Mouse (Mus musculus) forebrain, embryonic 11.5 days (tissue): Measurements from ENCODE around the gene 4933430I17Rik. TPM values are rescaled to one million over a fixed set of nuclear protein-coding genes. Genes with fewer than 3 reads are reported as not detected.

Experiments
- ATAC-seq: fragments of 200-750 bp; cut with Nextera tagmentation; replicated peaks from 2 replicates; pipeline ENCODE4 v1.8.0; 2017; ENCODE audit warnings: moderate TSS enrichment; ENCODE audit not compliant: low FRiP score
- DNase-seq: peaks from one replicate; pipeline ENCODE4 v3.0.0-alpha.2; 2017; ENCODE audit warnings: low spot score
- H3K27ac ChIP-seq: fragments of 300-500 bp; sonication (generic); 2 replicates; pipeline ENCODE4 v1.5.1; 2014; ENCODE audit warnings: low read depth, low read length
- H3K27me3 ChIP-seq: fragments of 300-500 bp; sonication (generic); 2 replicates; pipeline ENCODE4 v1.6.1; 2014; ENCODE audit warnings: mild to moderate bottlenecking, low read length, mixed read lengths; ENCODE audit not compliant: control insufficient read depth, insufficient read depth
- H3K36me3 ChIP-seq: fragments of 300-500 bp; sonication (generic); 2 replicates; pipeline ENCODE4 v1.6.1; 2014; ENCODE audit warnings: mild to moderate bottlenecking, low read length, moderate library complexity, mixed read lengths; ENCODE audit not compliant: control insufficient read depth, insufficient read depth
- H3K4me1 ChIP-seq: fragments of 300-500 bp; sonication (generic); replicated peaks from 2 replicates; pipeline ENCODE4 v1.6.1; 2014; ENCODE audit warnings: low read length, mixed read lengths; ENCODE audit not compliant: control insufficient read depth, insufficient read depth
- H3K4me2 ChIP-seq: fragments of 300-500 bp; sonication (generic); 2 replicates; pipeline ENCODE4 v1.6.1; 2014; ENCODE audit warnings: low read depth, mild to moderate bottlenecking, low read length, moderate library complexity, mixed read lengths; ENCODE audit not compliant: severe bottlenecking
- H3K4me3 ChIP-seq: fragments of 300-500 bp; sonication (generic); 2 replicates; pipeline ENCODE4 v1.5.1; 2014; ENCODE audit warnings: low read depth, low read length
- H3K9ac ChIP-seq: fragments of 300-500 bp; sonication (generic); 2 replicates; pipeline ENCODE4 v1.6.1; 2014; ENCODE audit warnings: low read length
- H3K9me3 ChIP-seq: fragments of 300-500 bp; sonication (generic); 2 replicates; pipeline ENCODE4 v1.6.1; 2016; ENCODE audit warnings: low read length, mixed read lengths; ENCODE audit not compliant: control insufficient read depth
- WGBS: fragments of 180-500 bp; shearing (Covaris S2); extraction: QIAGEN DNeasy Blood & Tissue Kit; methylation state at CpG from one replicate; pipeline ENCODE4 v1.1.7; 2014; 5-methylcytosine and 5-hydroxymethylcytosine counted together
- polyA plus RNA-seq: library from polyadenylated mRNA; unstranded; fragments of >200 nt; fragmentation: Nextera tagmentation; extraction: Ambion mirVana; gene quantifications from 2 replicates; pipeline ENCODE4 v1.2.1, GENCODE M21; 2014

The 4933430I17Rik gene
- polyA plus RNA-seq, 1 experiment from 2014 or later = 1.1 TPM

DNA sequence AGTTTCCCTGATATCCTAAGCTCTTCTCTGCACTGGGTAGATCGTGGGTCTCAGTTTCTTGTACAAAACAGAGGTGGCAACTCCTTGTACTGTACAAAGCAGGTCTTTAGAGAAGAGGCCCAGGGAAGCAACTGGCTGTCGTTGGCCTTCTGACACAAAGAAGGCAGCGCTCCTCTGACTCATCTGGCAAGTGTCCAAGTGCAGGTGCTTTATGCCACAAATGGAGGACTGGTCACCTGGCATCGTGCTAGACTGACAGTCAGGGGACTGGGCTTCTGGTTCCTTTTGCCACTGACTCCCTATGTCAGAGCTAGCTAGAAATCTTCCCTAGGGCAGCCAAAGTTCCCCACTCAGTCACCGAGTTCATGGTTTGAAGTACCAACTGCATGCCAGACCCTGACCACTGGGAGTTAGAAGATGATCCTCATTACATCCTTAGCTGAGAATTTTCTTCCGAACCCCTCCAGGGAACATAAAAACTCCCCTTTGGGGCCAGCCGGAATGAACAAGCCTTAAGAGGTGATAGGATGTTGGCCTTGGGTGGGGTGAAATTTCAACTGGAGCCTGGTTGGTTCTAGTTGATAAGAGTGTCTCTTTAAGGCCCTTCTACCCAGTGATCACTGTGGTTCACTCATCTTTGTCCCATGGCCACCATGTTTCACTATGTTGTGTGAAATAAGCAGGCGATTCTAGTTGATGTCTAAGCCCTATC lies 39.6 kb upstream of the 4933430I17Rik start:
- no peaks in the 10 kb centered on the region for H3K36me3 ChIP-seq
- ATAC-seq (no peak), DNase-seq (no peak)
- H3K4me2 ChIP-seq = no peak overlapping the region
- no peaks in the 10 kb centered on the region for H3K4me1 ChIP-seq
- H3K27ac ChIP-seq = no peak overlapping the region
- no peaks in the 10 kb centered on the region for H3K9me3 ChIP-seq
- WGBS = 90% methylated on average over 8 of the region's 8 CpGs
- H3K27me3 ChIP-seq = peaks cover 5% of the 10 kb centered on the region
- H3K9ac ChIP-seq = no peak overlapping the region
- H3K4me3 ChIP-seq = no peak overlapping the region

DNA sequence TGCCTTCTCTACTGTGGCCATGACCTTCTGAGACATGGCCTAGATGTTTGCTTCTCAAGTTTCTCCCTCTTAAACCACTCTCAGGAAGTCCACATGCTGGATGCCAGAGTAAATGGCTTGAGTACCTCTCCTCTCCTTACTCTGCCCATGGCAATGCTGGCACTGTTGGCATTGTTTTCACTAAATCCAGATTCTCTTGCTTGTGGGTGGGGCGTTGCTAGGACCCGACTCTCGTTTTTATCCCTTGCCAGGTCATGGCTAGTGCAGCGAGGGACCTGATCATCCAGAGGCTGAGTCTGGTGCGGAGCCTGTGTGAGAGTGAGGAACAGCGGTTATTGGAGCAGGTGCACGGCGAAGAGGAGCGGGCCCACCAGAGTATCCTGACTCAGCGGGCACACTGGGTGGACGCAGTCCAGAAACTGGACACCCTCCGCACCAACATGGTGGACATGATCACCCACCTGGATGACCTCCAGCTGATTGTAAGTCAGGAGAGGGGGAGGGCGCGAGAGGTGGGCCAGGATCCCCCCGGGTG lies 38.9 kb upstream of the 4933430I17Rik start:
- no peak overlapping the region for H3K27ac ChIP-seq
- H3K9me3 ChIP-seq = no peaks in the 10 kb centered on the region
- peaks cover under 1% of the 10 kb centered on the region; the same call in 1 of the 2 replicates for H3K27me3 ChIP-seq
- no peak overlapping the region for H3K9ac ChIP-seq
- no peaks in the 10 kb centered on the region for H3K36me3 ChIP-seq
- 94% methylated on average over 15 of the region's 15 CpGs for WGBS
- H3K4me1 ChIP-seq = no peaks in the 10 kb centered on the region
- ATAC-seq (no peak), DNase-seq (no peak)
- H3K4me3 ChIP-seq = no peak overlapping the region
- H3K4me2 ChIP-seq = no peak overlapping the region

DNA sequence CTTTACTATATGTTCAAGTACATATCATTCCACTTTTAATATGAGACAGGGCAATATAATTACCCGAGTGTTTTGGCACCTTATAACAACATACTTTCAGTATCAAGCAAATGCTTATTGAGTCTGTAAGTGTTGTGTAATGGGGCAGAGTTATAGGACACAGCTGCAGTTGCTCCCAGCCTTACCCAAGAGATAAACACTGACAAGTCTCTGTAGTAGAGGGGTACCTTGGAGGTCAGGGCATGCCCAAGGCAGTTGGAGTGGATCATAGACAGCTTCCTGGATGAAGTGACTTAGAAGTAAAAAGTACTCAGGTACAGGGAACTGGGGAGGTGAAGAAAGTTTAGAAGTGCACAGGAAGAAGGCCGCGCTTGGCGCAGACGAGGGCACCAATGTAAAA lies 38.0 kb upstream of the 4933430I17Rik start:
- Histone ChIP-seq H3K36me3 (no peaks in the 10 kb centered on the region), H3K4me1 (no peaks in the 10 kb centered on the region), H3K27me3 (no peaks in the 10 kb centered on the region), H3K9ac (no peak overlapping the region), H3K9me3 (no peaks in the 10 kb centered on the region), H3K4me3 (no peak overlapping the region), H3K4me2 (no peak overlapping the region), H3K27ac (no peak overlapping the region)
- DNase-seq (no peak), ATAC-seq (no peak)
- WGBS = 90% methylated on average over 5 of the region's 5 CpGs

DNA sequence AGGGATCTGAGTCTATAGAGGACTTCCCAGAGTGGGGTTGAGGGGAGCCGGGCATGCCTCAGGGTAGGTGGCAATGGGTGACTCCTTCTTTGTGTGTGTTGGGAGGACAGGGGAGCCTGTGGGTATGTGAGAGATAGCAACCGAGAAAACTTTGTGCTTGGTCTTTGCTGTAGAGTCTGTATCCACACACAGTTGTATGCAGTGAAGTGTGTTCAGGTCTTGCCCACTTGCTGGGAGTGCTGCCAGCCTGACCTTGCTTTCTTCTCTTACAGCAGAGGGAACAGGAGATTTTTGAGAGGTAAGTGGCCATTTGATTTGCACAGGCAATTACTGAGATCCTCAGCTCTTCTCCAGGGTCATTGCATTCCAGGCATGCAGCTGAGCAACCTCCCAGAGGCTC lies 37.3 kb upstream of the 4933430I17Rik start:
- ATAC-seq (no peak), DNase-seq (no peak)
- no peak overlapping the region for H3K4me3 ChIP-seq
- no peak overlapping the region for H3K9ac ChIP-seq
- H3K9me3 ChIP-seq = no peaks in the 10 kb centered on the region
- no peaks in the 10 kb centered on the region for H3K27me3 ChIP-seq
- 74% methylated on average over 2 of the region's 2 CpGs for WGBS
- H3K4me2 ChIP-seq = no peak overlapping the region
- H3K4me1 ChIP-seq = no peaks in the 10 kb centered on the region
- no peaks in the 10 kb centered on the region for H3K36me3 ChIP-seq
- H3K27ac ChIP-seq = no peak overlapping the region

DNA sequence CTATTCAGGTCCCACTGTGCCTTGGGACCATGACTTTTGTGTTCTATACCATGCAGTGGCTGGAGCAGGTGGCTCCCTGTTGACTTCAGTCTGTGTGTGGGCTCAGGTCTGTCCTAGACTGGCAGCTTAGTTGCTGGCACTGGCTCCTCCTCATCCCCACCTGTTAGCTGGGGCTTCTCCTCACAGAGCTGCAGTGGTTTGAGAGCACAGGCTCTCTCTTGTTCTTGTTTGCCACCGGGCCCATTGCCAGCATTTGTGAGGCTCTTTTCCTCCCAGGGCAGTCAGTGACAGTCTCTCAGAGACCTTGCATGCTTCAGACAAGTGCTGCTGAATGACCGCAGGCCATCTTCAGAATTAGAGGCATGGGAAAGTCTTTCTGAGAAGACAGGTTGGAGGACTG lies 32.5 kb upstream of the 4933430I17Rik start:
- Histone ChIP-seq H3K4me2 (no peak overlapping the region), H3K36me3 (no peaks in the 10 kb centered on the region), H3K9me3 (no peaks in the 10 kb centered on the region), H3K27ac (no peak overlapping the region), H3K4me3 (no peak overlapping the region), H3K4me1 (no peaks in the 10 kb centered on the region), H3K27me3 (no peaks in the 10 kb centered on the region), H3K9ac (no peak overlapping the region)
- DNase-seq = no peak
- ATAC-seq = no peak
- 87% methylated on average over 2 of the region's 2 CpGs for WGBS

DNA sequence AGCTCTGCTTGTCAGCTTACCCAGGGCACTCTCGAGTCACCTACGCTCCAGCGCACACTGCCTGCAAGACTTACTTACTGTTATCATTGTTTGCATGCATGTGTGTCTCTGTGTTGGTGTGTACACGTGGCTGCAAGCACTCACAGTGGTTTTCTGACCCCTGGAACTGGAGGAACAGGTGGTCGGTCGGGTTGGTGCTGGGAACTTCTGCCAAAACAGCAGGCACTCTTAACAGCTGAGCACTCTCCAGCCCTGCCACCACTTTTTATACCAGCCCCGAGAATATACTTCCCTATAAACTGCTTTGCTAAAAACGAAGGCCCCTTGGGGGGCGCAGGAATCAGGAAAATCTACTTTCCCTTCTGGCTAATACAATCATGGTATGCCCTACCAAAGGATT lies 30.9 kb upstream of the 4933430I17Rik start:
- Histone ChIP-seq H3K36me3 (no peaks in the 10 kb centered on the region), H3K27ac (no peak overlapping the region), H3K4me3 (no peak overlapping the region), H3K27me3 (no peaks in the 10 kb centered on the region), H3K4me1 (no peaks in the 10 kb centered on the region), H3K9me3 (no peaks in the 10 kb centered on the region), H3K9ac (no peak overlapping the region), H3K4me2 (no peak overlapping the region)
- ATAC-seq (no peak), DNase-seq (no peak)
- WGBS = 77% methylated on average over 9 of the region's 9 CpGs

DNA sequence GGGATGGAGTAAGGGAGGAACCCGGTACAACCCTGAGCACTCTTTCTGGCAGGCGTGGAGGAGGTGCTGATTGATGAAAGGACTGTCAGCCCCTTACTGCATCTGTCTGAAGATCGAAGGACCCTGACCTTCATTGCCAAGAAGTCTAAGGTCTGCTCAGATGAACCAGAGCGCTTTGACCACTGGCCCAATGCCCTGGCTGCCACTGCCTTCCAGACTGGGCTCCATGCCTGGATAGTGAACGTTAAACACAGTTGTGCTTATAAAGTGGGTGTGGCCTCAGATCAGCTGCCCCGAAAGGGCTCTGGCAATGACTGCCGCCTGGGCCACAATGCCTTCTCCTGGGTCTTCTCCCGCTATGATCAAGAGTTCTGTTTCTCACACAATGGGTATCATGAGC lies 29.2 kb upstream of the 4933430I17Rik start:
- H3K27ac ChIP-seq = no peak overlapping the region
- H3K27me3 ChIP-seq = no peaks in the 10 kb centered on the region
- no peak overlapping the region for H3K9ac ChIP-seq
- no peaks in the 10 kb centered on the region for H3K9me3 ChIP-seq
- no peak for ATAC-seq
- no peaks in the 10 kb centered on the region for H3K4me1 ChIP-seq
- H3K4me2 ChIP-seq = no peak overlapping the region
- H3K36me3 ChIP-seq = no peaks in the 10 kb centered on the region
- no peak overlapping the region for H3K4me3 ChIP-seq
- 84% methylated on average over 8 of the region's 8 CpGs for WGBS
- no peak for DNase-seq

DNA sequence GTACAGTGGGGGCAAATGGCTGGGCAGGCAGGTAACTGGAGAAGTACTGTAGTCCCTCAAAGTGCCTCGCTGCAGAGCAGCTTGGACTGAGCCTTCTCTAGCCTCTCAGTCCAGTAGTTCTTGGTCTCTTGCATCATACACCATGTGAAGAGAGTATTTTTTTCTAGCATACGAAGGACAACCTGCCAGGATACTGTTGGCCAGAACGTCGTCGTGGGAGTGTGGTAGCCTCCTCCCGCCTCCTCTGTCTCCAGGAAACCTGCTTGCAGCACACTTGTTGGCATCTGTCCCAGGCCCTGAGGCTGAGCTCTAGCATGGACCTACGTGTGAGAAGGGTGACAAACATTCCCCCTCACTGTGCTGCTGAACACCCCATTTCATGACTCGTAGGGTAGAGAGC lies 28.4 kb upstream of the 4933430I17Rik start:
- no peak for DNase-seq
- ATAC-seq = no peak
- Histone ChIP-seq H3K27ac (no peak overlapping the region), H3K27me3 (no peaks in the 10 kb centered on the region), H3K9me3 (no peaks in the 10 kb centered on the region), H3K4me3 (no peak overlapping the region), H3K36me3 (no peaks in the 10 kb centered on the region), H3K9ac (no peak overlapping the region), H3K4me2 (no peak overlapping the region), H3K4me1 (no peaks in the 10 kb centered on the region; the same call in 1 of the 2 replicates)
- 88% methylated on average over 8 of the region's 8 CpGs for WGBS

DNA sequence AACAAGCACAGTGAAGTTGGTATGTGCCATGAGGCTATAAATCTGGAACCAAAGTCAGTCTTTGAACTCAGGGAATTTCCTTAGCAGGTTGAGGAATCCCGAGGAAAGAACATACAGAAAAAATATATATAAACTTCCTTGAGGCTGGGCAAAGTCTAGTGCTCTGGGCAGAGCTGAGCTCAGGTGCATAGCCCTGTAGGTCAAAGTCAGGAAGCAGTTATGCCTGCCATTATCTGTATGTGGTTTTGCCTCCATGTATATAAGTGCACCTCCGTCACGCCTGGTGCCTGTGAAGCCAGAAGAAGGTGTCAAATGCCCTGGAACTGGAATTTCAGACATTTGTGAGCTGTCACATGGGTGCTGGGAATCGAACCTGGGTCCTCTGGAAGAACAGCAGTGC lies 24.4 kb upstream of the 4933430I17Rik start:
- ATAC-seq = no peak
- WGBS = 90% methylated on average over 4 of the region's 4 CpGs

More for the DNA sequence above, 24.4 kb upstream of the 4933430I17Rik start:
- Histone ChIP-seq H3K4me1 (no peaks in the 10 kb centered on the region; the same call in 1 of the 2 replicates), H3K4me3 (no peak overlapping the region), H3K9ac (no peak overlapping the region), H3K36me3 (no peaks in the 10 kb centered on the region), H3K4me2 (no peak overlapping the region), H3K27ac (no peak overlapping the region), H3K27me3 (no peaks in the 10 kb centered on the region), H3K9me3 (no peaks in the 10 kb centered on the region)
- DNase-seq = no peak
